Mouse (Mus musculus): ENCODE results near the gene Asrgl1. TPM values are rescaled to one million over a fixed set of nuclear protein-coding genes. Genes with fewer than 3 reads are reported as not detected.

The Asrgl1 gene
- total and polyA plus RNA-seq, 2 experiments from 2014 or later = 7.3 to 22.2 TPM

GRCm38 (mm10) chr19:9063831-9064230, 71.6 kb downstream of the Asrgl1 start:
- no peaks in the 10 kb centered on the region for H3K36me3 ChIP-seq (replicated peaks; ENCODE audit: control insufficient read depth, insufficient read depth, low read length)
- H3K4me3 ChIP-seq (ENCODE audit: low read depth, low read length) = no peak overlapping the region
- ATAC-seq (ENCODE audit: insufficient read depth, low read depth) (no peak), DNase-seq (ENCODE audit: low spot score) (no peak)
- H3K4me1 ChIP-seq (ENCODE audit: control insufficient read depth, insufficient read depth) = no peaks in the 10 kb centered on the region; the same call in 1 of the 2 replicates
- no peak overlapping the region for H3K4me2 ChIP-seq (ENCODE audit: low read depth, low read length)
- no peak overlapping the region for H3K9ac ChIP-seq (replicated peaks; ENCODE audit: low read depth, low read length)
- H3K27ac ChIP-seq (ENCODE audit: low read depth) = no peak overlapping the region
- H3K9me3 ChIP-seq (replicated peaks; ENCODE audit: control insufficient read depth, low read length) = no peaks in the 10 kb centered on the region
- 84% methylated on average over 3 of the region's 3 CpGs for WGBS
- H3K27me3 ChIP-seq (ENCODE audit: control insufficient read depth, insufficient read depth, low read length) = no peaks in the 10 kb centered on the region
- no peak for TF ChIP-seq CTCF (IDR thresholded peaks at IDR 0.05; ENCODE audit: low read depth)
- no peak for TF ChIP-seq EP300 (IDR thresholded peaks at IDR 0.05; ENCODE audit: low read depth)

- Histone ChIP-seq H3K27ac (ENCODE audit: low read depth) (no peak overlapping the region), H3K9ac (replicated peaks; ENCODE audit: low read depth, low read length) (no peak overlapping the region), H3K27me3 (ENCODE audit: control insufficient read depth, insufficient read depth, low read length) (no peaks in the 10 kb centered on the region), H3K4me3 (ENCODE audit: low read depth, low read length) (no peak overlapping the region), H3K9me3 (replicated peaks; ENCODE audit: control insufficient read depth, low read length) (no peaks in the 10 kb centered on the region), H3K4me2 (ENCODE audit: low read depth, low read length) (no peak overlapping the region), H3K4me1 (ENCODE audit: control insufficient read depth, insufficient read depth) (no peaks in the 10 kb centered on the region; the same call in 1 of the 2 replicates), H3K36me3 (replicated peaks; ENCODE audit: control insufficient read depth, insufficient read depth, low read length) (no peaks in the 10 kb centered on the region)
- no peak for ATAC-seq (ENCODE audit: insufficient read depth, low read depth)
- 78% methylated on average over 2 of the region's 2 CpGs for WGBS
- DNase-seq (ENCODE audit: low spot score) = no peak
- TF ChIP-seq EP300 (IDR thresholded peaks at IDR 0.05; ENCODE audit: low read depth) = no peak
- no peak for TF ChIP-seq CTCF (IDR thresholded peaks at IDR 0.05; ENCODE audit: low read depth)
Observed at GRCm38 (mm10) chr19:9062822-9063221, 72.6 kb downstream of the Asrgl1 start.

GRCm38 (mm10) chr19:9061221-9061893, 74.1 kb downstream of the Asrgl1 start:
- no peaks in the 10 kb centered on the region for H3K27me3 ChIP-seq (ENCODE audit: control insufficient read depth, insufficient read depth, low read length)
- no peak overlapping the region for H3K9ac ChIP-seq (replicated peaks; ENCODE audit: low read depth, low read length)
- H3K4me2 ChIP-seq (ENCODE audit: low read depth, low read length) = no peak overlapping the region
- no peak overlapping the region for H3K4me3 ChIP-seq (ENCODE audit: low read depth, low read length)
- 81% methylated on average over 8 of the region's 8 CpGs for whole genome bisulfite sequencing
- H3K4me1 ChIP-seq (ENCODE audit: control insufficient read depth, insufficient read depth) = no peaks in the 10 kb centered on the region
- no peak overlapping the region for H3K27ac ChIP-seq (ENCODE audit: low read depth)
- no peaks in the 10 kb centered on the region for H3K9me3 ChIP-seq (replicated peaks; ENCODE audit: control insufficient read depth, low read length)
- no peak for TF ChIP-seq CTCF (IDR thresholded peaks at IDR 0.05; ENCODE audit: low read depth)
- TF ChIP-seq EP300 (IDR thresholded peaks at IDR 0.05; ENCODE audit: low read depth) = no peak
- ATAC-seq (ENCODE audit: insufficient read depth, low read depth) (no peak), DNase-seq (ENCODE audit: low spot score) (no peak)
- H3K36me3 ChIP-seq (replicated peaks; ENCODE audit: control insufficient read depth, insufficient read depth, low read length) = no peaks in the 10 kb centered on the region

- H3K4me3 ChIP-seq (ENCODE audit: low read depth, low read length) = no peak overlapping the region
- 73% methylated on average over 4 of the region's 4 CpGs for WGBS
- H3K9ac ChIP-seq (replicated peaks; ENCODE audit: low read depth, low read length) = no peak overlapping the region
- H3K27me3 ChIP-seq (ENCODE audit: control insufficient read depth, insufficient read depth, low read length) = no peaks in the 10 kb centered on the region
- no peak overlapping the region for H3K4me2 ChIP-seq (ENCODE audit: low read depth, low read length)
- TF ChIP-seq CTCF (IDR thresholded peaks at IDR 0.05; ENCODE audit: low read depth) (no peak), EP300 (IDR thresholded peaks at IDR 0.05; ENCODE audit: low read depth) (no peak)
- H3K9me3 ChIP-seq (replicated peaks; ENCODE audit: control insufficient read depth, low read length) = no peaks in the 10 kb centered on the region
- H3K4me1 ChIP-seq (ENCODE audit: control insufficient read depth, insufficient read depth) = no peaks in the 10 kb centered on the region
- no peaks in the 10 kb centered on the region for H3K36me3 ChIP-seq (replicated peaks; ENCODE audit: control insufficient read depth, insufficient read depth, low read length)
- no peak for DNase-seq (ENCODE audit: low spot score)
- no peak overlapping the region for H3K27ac ChIP-seq (ENCODE audit: low read depth)
- no peak for ATAC-seq (ENCODE audit: insufficient read depth, low read depth)
Observed at GRCm38 (mm10) chr19:9060103-9060502, 75.3 kb downstream of the Asrgl1 start.

Other genes with a start within 250 kb of the Asrgl1 start
- gene 1810009A15Rik, start 246.8 kb downstream of the Asrgl1 start, total RNA-seq (2014; rRNA removed; ENCODE audit: low replicate concordance) = 28.4 and 31.4 TPM in 2 replicates
- gene 1810009A15Rik, start 246.8 kb downstream of the Asrgl1 start, polyA plus RNA-seq (2015; fragmentation: Nextera tagmentation; extraction: Ambion mirVana) = 37.3 and 40.5 TPM in 2 replicates
- gene Gm49416, start 246.7 kb downstream of the Asrgl1 start, total RNA-seq (2014; rRNA removed; ENCODE audit: low replicate concordance) = not detected in 2 replicates
- gene Gm49416, start 246.7 kb downstream of the Asrgl1 start, polyA plus RNA-seq (2015; fragmentation: Nextera tagmentation; extraction: Ambion mirVana) = not detected in 2 replicates
- 25.6 and 32.0 TPM in 2 replicates for gene Ints5, start 242.6 kb downstream of the Asrgl1 start, total RNA-seq (2014; rRNA removed; ENCODE audit: low replicate concordance)
- gene Ints5, start 242.6 kb downstream of the Asrgl1 start, polyA plus RNA-seq (2015; fragmentation: Nextera tagmentation; extraction: Ambion mirVana) = 12.8 and 14.2 TPM in 2 replicates
- 56.3 and 65.5 TPM in 2 replicates for gene Ganab, start 237.6 kb downstream of the Asrgl1 start, total RNA-seq (2014; rRNA removed; ENCODE audit: low replicate concordance)
- 25.6 and 26.4 TPM in 2 replicates for gene Ganab, start 237.6 kb downstream of the Asrgl1 start, polyA plus RNA-seq (2015; fragmentation: Nextera tagmentation; extraction: Ambion mirVana)
- gene B3gat3, start 215.3 kb downstream of the Asrgl1 start, total RNA-seq (2014; rRNA removed; ENCODE audit: low replicate concordance) = 41.5 and 54.2 TPM in 2 replicates
- 26.8 and 29.1 TPM in 2 replicates for gene B3gat3, start 215.3 kb downstream of the Asrgl1 start, polyA plus RNA-seq (2015; fragmentation: Nextera tagmentation; extraction: Ambion mirVana)
- gene Rom1, start 206.3 kb downstream of the Asrgl1 start, total RNA-seq (2014; rRNA removed; ENCODE audit: low replicate concordance) = 1.5 and 10.2 TPM in 2 replicates
- 3.2 TPM in 2 replicates for gene Rom1, start 206.3 kb downstream of the Asrgl1 start, polyA plus RNA-seq (2015; fragmentation: Nextera tagmentation; extraction: Ambion mirVana)
- 6.7 and 21.0 TPM in 2 replicates for gene Eml3, start 206.1 kb downstream of the Asrgl1 start, total RNA-seq (2014; rRNA removed; ENCODE audit: low replicate concordance)
- gene Eml3, start 206.1 kb downstream of the Asrgl1 start, polyA plus RNA-seq (2015; fragmentation: Nextera tagmentation; extraction: Ambion mirVana) = 9.6 and 10.1 TPM in 2 replicates
- gene Mta2, start 193.8 kb downstream of the Asrgl1 start, total RNA-seq (2014; rRNA removed; ENCODE audit: low replicate concordance) = 55.1 and 57.9 TPM in 2 replicates
- gene Mta2, start 193.8 kb downstream of the Asrgl1 start, polyA plus RNA-seq (2015; fragmentation: Nextera tagmentation; extraction: Ambion mirVana) = 47.6 and 51.5 TPM in 2 replicates
- gene Tut1, start 181.8 kb downstream of the Asrgl1 start, total RNA-seq (2014; rRNA removed; ENCODE audit: low replicate concordance) = 9.8 and 18.0 TPM in 2 replicates
- 8.2 and 10.4 TPM in 2 replicates for gene Tut1, start 181.8 kb downstream of the Asrgl1 start, polyA plus RNA-seq (2015; fragmentation: Nextera tagmentation; extraction: Ambion mirVana)
- 407 and 439 TPM in 2 replicates for gene Eef1g, start 168.6 kb downstream of the Asrgl1 start, total RNA-seq (2014; rRNA removed; ENCODE audit: low replicate concordance)
- gene Eef1g, start 168.6 kb downstream of the Asrgl1 start, polyA plus RNA-seq (2015; fragmentation: Nextera tagmentation; extraction: Ambion mirVana) = 172 and 173 TPM in 2 replicates
- 122 and 135 TPM in 2 replicates for gene Ahnak, start 146.4 kb downstream of the Asrgl1 start, total RNA-seq (2014; rRNA removed; ENCODE audit: low replicate concordance)
- gene Ahnak, start 146.4 kb downstream of the Asrgl1 start, polyA plus RNA-seq (2015; fragmentation: Nextera tagmentation; extraction: Ambion mirVana) = 56.8 and 59.1 TPM in 2 replicates
- 8.9 TPM in 1 of 2 replicates, not detected in the other for gene Scgb1a1, start 47.7 kb downstream of the Asrgl1 start, total RNA-seq (2014; rRNA removed; ENCODE audit: low replicate concordance)
- 1.3 and 98.2 TPM in 2 replicates for gene Scgb1a1, start 47.7 kb downstream of the Asrgl1 start, polyA plus RNA-seq (2015; fragmentation: Nextera tagmentation; extraction: Ambion mirVana)

All from heart, postnatal 0 days (tissue).